ENCODE assay signal across 29 mouse cellular contexts in genomic region chr19:37069243-37069642, GRCm38 (mm10).
DNase-seq lines count a peak whose midpoint lies in the region; ATAC-seq and TF ChIP-seq lines count a peak whose summit lies in the region.
"Had no signal": no experiment of that assay in that cellular context is flagged by ENCODE, and none has a peak within 500 bp of the region (broad histone marks: within the 10 kb centered on the region; RNA-seq: fewer than 3 reads in every experiment).

No protein-coding gene starts in this region.

- no peak overlapping the region for H3K27ac ChIP-seq in gastrocnemius, adult 2 months
- no peak overlapping the region for H3K27ac ChIP-seq in kidney, postnatal 0 days
- H3K27ac ChIP-seq in midbrain, postnatal 0 days (ENCODE audit: low read depth, low read length): no peak overlapping the region
- no peak overlapping the region for H3K27ac ChIP-seq in midbrain, embryonic 10.5 days (replicated peaks)
- H3K27ac ChIP-seq in stomach, postnatal 0 days (replicated peaks): no peak overlapping the region
- H3K27ac ChIP-seq: hindbrain, embryonic 14.5 days; limb, embryonic 13.5 days; midbrain, embryonic 15.5 days had no signal

- H3K4me3 ChIP-seq in gastrocnemius, adult 2 months: no peak overlapping the region
- H3K4me3 ChIP-seq in kidney, postnatal 0 days (replicated peaks; ENCODE audit: low read depth, low read length): no peak overlapping the region
- no peak overlapping the region for H3K4me3 ChIP-seq in midbrain, postnatal 0 days (ENCODE audit: low read depth, low read length)
- H3K4me3 ChIP-seq in midbrain, embryonic 10.5 days: no peak overlapping the region
- H3K4me3 ChIP-seq in stomach, postnatal 0 days (ENCODE audit: low read depth, low read length): no peak overlapping the region
- H3K4me3 ChIP-seq: erythroblast, embryonic 14.5 days; limb, embryonic 13.5 days; midbrain, embryonic 15.5 days had no signal

- no peak for DNase-seq in gastrocnemius, adult 2 months
- no peak for DNase-seq in gastrocnemius, postnatal 36 days
- no peak for DNase-seq in kidney, postnatal 0 days (ENCODE audit: low spot score)
- DNase-seq in kidney, adult 9 months: no peak
- DNase-seq in midbrain, postnatal 0 days (ENCODE audit: low spot score): no peak
- no peak for DNase-seq in midbrain, embryonic 10.5 days (ENCODE audit: low spot score)
- no peak for DNase-seq in stomach, postnatal 0 days (ENCODE audit: low spot score)
- no peak for DNase-seq in c-Kit-positive CD71-positive TER-119-positive erythroid progenitor cells, embryonic 14.5 days (ENCODE audit: low spot score)
- DNase-seq: adrenal gland, adult 2 months; adrenal gland, postnatal 36 days; cerebellum, adult 8-10 months; heart, postnatal 4 days; kidney, adult 2 months; kidney, postnatal 10 days; layer of hippocampus, adult 9-11 months; lung, adult 18-20 months; lung, postnatal 10 days; right cerebral cortex, postnatal 4 days; thymus, adult 2 months; thymus, postnatal 4 days had no signal

- intact Hi-C loops in gastrocnemius, adult 2 months (cut with DNase I): no loop called here
- intact Hi-C loops in gastrocnemius, postnatal 36 days (cut with DNase I): no loop called here

- ATAC-seq in kidney, postnatal 0 days (replicated peaks; ENCODE audit: low FRiP score, low read depth): no peak
- ATAC-seq in midbrain, postnatal 0 days (ENCODE audit: low FRiP score): no peak
- no peak for ATAC-seq in stomach, postnatal 0 days (ENCODE audit: low FRiP score, low TSS enrichment)
- ATAC-seq: activated CD4-positive, CD25-positive, alpha-beta regulatory T cell, adult 4 months; forebrain, embryonic 16.5 days; inflammation-experienced regulatory T-cells, adult 6 months; midbrain, embryonic 15.5 days had no signal

- H3K36me3 ChIP-seq in kidney, postnatal 0 days (ENCODE audit: insufficient read depth, low read length): no peaks in the 10 kb centered on the region
- H3K36me3 ChIP-seq in midbrain, postnatal 0 days (ENCODE audit: insufficient read depth, low read length): no peaks in the 10 kb centered on the region; the same call in 1 of the 2 replicates
- no peaks in the 10 kb centered on the region for H3K36me3 ChIP-seq in midbrain, embryonic 10.5 days
- no peaks in the 10 kb centered on the region for H3K36me3 ChIP-seq in stomach, postnatal 0 days (ENCODE audit: control insufficient read depth, insufficient read depth, low read length)
- H3K36me3 ChIP-seq: limb, embryonic 13.5 days; midbrain, embryonic 15.5 days had no signal

- WGBS in kidney, postnatal 0 days: 88% methylated on average over 4 of the region's 4 CpGs
- WGBS in midbrain, postnatal 0 days: 85% methylated on average over 4 of the region's 4 CpGs
- WGBS in midbrain, embryonic 10.5 days: 86% methylated on average over 4 of the region's 4 CpGs
- 79% methylated on average over 4 of the region's 4 CpGs for WGBS in stomach, postnatal 0 days

- no peak for TF ChIP-seq EP300 in stomach, postnatal 0 days (optimal IDR thresholded peaks at IDR 0.05)

- TF ChIP-seq CTCF in gastrocnemius, adult 2 months (IDR thresholded peaks at IDR 0.05): peak; percentile 15; the same call in 1 of the 2 replicates
- peak; percentile 33; the same call in 1 of the 2 replicates for TF ChIP-seq CTCF in kidney, postnatal 0 days (IDR thresholded peaks at IDR 0.05; ENCODE audit: low read depth)
- TF ChIP-seq CTCF in midbrain, postnatal 0 days (IDR thresholded peaks at IDR 0.05): 0 out of 2 replicates have a peak, but pooled peaks have one; percentile 27
- peak; percentile 22; the same call in 1 of the 2 replicates for TF ChIP-seq CTCF in stomach, postnatal 0 days (IDR thresholded peaks at IDR 0.05; ENCODE audit: low read depth)

- no peaks in the 10 kb centered on the region for H3K27me3 ChIP-seq in kidney, postnatal 0 days (ENCODE audit: insufficient read depth, low read length)
- no peaks in the 10 kb centered on the region for H3K27me3 ChIP-seq in midbrain, postnatal 0 days (ENCODE audit: insufficient read depth, low read length)
- H3K27me3 ChIP-seq in midbrain, embryonic 10.5 days (ENCODE audit: low read depth, poor library complexity, severe bottlenecking): no peaks in the 10 kb centered on the region
- H3K27me3 ChIP-seq in stomach, postnatal 0 days (ENCODE audit: control insufficient read depth, insufficient read depth, low read length): no peaks in the 10 kb centered on the region
- H3K27me3 ChIP-seq: limb, embryonic 13.5 days; midbrain, embryonic 15.5 days had no signal

- no peaks in the 10 kb centered on the region for H3K4me1 ChIP-seq in kidney, postnatal 0 days (replicated peaks; ENCODE audit: insufficient read depth, low read length)
- H3K4me1 ChIP-seq in midbrain, postnatal 0 days (ENCODE audit: insufficient read depth, low read length): no peaks in the 10 kb centered on the region
- H3K4me1 ChIP-seq in midbrain, embryonic 10.5 days: 0 out of 2 replicates have a peak, but pooled peaks cover 2% of the 10 kb centered on the region
- H3K4me1 ChIP-seq in stomach, postnatal 0 days (replicated peaks; ENCODE audit: control insufficient read depth, insufficient read depth): no peaks in the 10 kb centered on the region
- H3K4me1 ChIP-seq: limb, embryonic 13.5 days; midbrain, embryonic 15.5 days had no signal

- H3K4me2 ChIP-seq in kidney, postnatal 0 days (ENCODE audit: low read length): no peak overlapping the region
- H3K4me2 ChIP-seq in midbrain, postnatal 0 days (ENCODE audit: low read depth, low read length, poor library complexity, severe bottlenecking): no peak overlapping the region
- no peak overlapping the region for H3K4me2 ChIP-seq in stomach, postnatal 0 days (replicated peaks; ENCODE audit: low read depth)
- H3K4me2 ChIP-seq: heart, embryonic 11.5 days; hindbrain, embryonic 14.5 days; limb, embryonic 13.5 days; liver, embryonic 11.5 days; midbrain, embryonic 15.5 days had no signal

- no peak overlapping the region for H3K9ac ChIP-seq in kidney, postnatal 0 days (ENCODE audit: low read depth, low read length)
- H3K9ac ChIP-seq in midbrain, postnatal 0 days (replicated peaks; ENCODE audit: low read length, poor library complexity, severe bottlenecking): no peak overlapping the region
- no peak overlapping the region for H3K9ac ChIP-seq in stomach, postnatal 0 days (ENCODE audit: low read length)
- H3K9ac ChIP-seq: hindbrain, embryonic 14.5 days; limb, embryonic 13.5 days; midbrain, embryonic 15.5 days had no signal

- no peaks in the 10 kb centered on the region for H3K9me3 ChIP-seq in kidney, postnatal 0 days (replicated peaks; ENCODE audit: low read length)
- no peaks in the 10 kb centered on the region for H3K9me3 ChIP-seq in midbrain, postnatal 0 days (ENCODE audit: low read length)
- no peaks in the 10 kb centered on the region for H3K9me3 ChIP-seq in midbrain, embryonic 10.5 days (replicated peaks)
- H3K9me3 ChIP-seq in stomach, postnatal 0 days (ENCODE audit: control insufficient read depth, low read length): no peaks in the 10 kb centered on the region
- H3K9me3 ChIP-seq: limb, embryonic 13.5 days; midbrain, embryonic 15.5 days had no signal
